Mouse (Mus musculus) intestine, postnatal 0 days (tissue): ENCODE measurements at regions not wholly inside any gene's neighbourhood (a gene's known extent, or its start where the extent isn't known, plus 50 kb on each side); places are given as distances from the start of the nearest gene placed in this dataset.

Source experiments
- ATAC-seq: fragments of 200-750 bp; cut with Nextera tagmentation; 2 replicates; pipeline ENCODE4 v1.8.0; 2017; ENCODE audit warnings: mild to moderate bottlenecking, moderate TSS enrichment, moderate library complexity
- H3K27ac ChIP-seq: fragments of 300-500 bp; sonication (generic); 2 replicates; pipeline ENCODE4 v1.5.1; 2014; ENCODE audit warnings: mild to moderate bottlenecking, low read depth, low read length, moderate library complexity
- H3K27me3 ChIP-seq: fragments of 300-500 bp; sonication (generic); replicated peaks from 2 replicates; pipeline ENCODE4 v1.6.1; 2014; ENCODE audit warnings: low read length, mixed read lengths; ENCODE audit not compliant: control insufficient read depth, insufficient read depth
- H3K36me3 ChIP-seq: fragments of 300-500 bp; sonication (generic); 2 replicates; pipeline ENCODE4 v1.6.1; 2014; ENCODE audit warnings: mild to moderate bottlenecking, moderate library complexity; ENCODE audit not compliant: control insufficient read depth, insufficient read depth
- H3K4me1 ChIP-seq: fragments of 300-500 bp; sonication (generic); replicated peaks from 2 replicates; pipeline ENCODE4 v1.6.1; 2014; ENCODE audit warnings: antibody characterized with exemption, low read length, mixed read lengths; ENCODE audit not compliant: control insufficient read depth, insufficient read depth
- H3K4me2 ChIP-seq: fragments of 300-500 bp; sonication (generic); replicated peaks from 2 replicates; pipeline ENCODE4 v1.6.1; 2014; ENCODE audit warnings: low read depth, mild to moderate bottlenecking, moderate library complexity
- H3K4me3 ChIP-seq: fragments of 300-500 bp; sonication (generic); 2 replicates; pipeline ENCODE4 v1.5.1; 2014; ENCODE audit warnings: low read depth, low read length
- H3K9ac ChIP-seq: fragments of 300-500 bp; sonication (generic); 2 replicates; pipeline ENCODE4 v1.6.1; 2014; ENCODE audit warnings: mild to moderate bottlenecking, low read depth, low read length
- H3K9me3 ChIP-seq: fragments of 300-500 bp; sonication (generic); 2 replicates; pipeline ENCODE4 v1.6.1; 2016; ENCODE audit warnings: mixed run types; ENCODE audit not compliant: control insufficient read depth
- CTCF ChIP-seq: sonication (generic); IDR thresholded peaks from 2 replicates; pipeline ENCODE4 v1.5.1; 2016; ENCODE audit warnings: low read depth, mild to moderate bottlenecking, control low read depth, antibody characterized with exemption, moderate library complexity
- WGBS: fragments of 180-500 bp; shearing (Covaris S2); extraction: QIAGEN DNeasy Blood & Tissue Kit; methylation state at CpG from one replicate; pipeline ENCODE4 v1.1.7; 2014; 5-methylcytosine and 5-hydroxymethylcytosine counted together

DNA sequence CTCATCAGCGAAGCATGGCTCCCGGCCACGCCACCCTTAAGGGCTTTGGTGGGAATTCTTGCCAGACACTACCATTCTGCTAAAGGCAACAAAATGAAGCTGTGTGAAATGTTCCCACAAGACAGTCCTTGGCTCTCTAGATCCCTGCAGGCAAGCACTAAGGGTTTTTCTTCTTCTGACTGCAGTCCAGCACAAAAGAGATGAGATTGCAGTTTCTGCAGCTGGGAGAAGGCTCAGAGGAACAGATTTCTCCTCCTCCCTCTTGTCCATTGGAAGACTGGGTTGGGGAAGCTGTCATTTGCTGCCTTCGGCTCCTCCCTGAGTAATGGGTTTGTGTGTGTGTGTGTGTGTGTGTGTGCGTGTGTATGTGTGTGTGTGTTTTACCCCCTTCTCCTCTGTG, 144.1 kb upstream of the Phyhipl start:
- Histone ChIP-seq H3K9me3 (no peaks in the 10 kb centered on the region), H3K36me3 (no peaks in the 10 kb centered on the region), H3K27me3 (no peaks in the 10 kb centered on the region), H3K4me1 (no peaks in the 10 kb centered on the region), H3K4me3 (no peak overlapping the region), H3K4me2 (no peak overlapping the region), H3K27ac (no peak overlapping the region), H3K9ac (no peak overlapping the region)
- no peak for ATAC-seq
- no peak for TF ChIP-seq CTCF
- 84% methylated on average over 5 of the region's 5 CpGs for WGBS

DNA sequence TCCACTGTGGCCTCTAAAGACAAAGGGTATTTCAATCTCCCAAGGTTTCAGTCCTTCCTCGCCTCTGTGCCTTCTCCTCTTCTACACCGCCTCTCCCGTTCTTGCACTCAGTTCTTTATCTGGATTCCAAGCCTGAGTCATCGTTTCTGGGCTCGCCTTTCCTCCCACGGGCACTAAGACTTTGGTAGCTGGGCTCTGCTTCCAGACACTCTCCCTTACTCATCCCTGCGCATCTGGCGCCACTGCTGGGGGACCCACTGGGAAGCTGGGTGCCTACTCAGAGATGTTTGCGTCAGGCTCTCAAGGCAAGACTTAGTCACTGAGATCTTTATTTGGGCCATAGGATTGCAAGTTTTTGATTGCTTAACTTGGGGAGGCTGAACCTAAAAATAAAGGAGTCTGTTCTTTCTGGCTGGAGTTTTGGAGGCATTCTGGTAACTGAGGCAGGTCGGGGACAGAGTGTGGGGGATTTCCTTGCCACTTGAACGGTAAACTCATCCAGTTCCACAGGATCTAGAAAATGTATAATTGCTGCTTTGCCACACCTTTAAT, 143.5 kb upstream of the Phyhipl start:
- H3K27ac ChIP-seq = no peak overlapping the region

DNA sequence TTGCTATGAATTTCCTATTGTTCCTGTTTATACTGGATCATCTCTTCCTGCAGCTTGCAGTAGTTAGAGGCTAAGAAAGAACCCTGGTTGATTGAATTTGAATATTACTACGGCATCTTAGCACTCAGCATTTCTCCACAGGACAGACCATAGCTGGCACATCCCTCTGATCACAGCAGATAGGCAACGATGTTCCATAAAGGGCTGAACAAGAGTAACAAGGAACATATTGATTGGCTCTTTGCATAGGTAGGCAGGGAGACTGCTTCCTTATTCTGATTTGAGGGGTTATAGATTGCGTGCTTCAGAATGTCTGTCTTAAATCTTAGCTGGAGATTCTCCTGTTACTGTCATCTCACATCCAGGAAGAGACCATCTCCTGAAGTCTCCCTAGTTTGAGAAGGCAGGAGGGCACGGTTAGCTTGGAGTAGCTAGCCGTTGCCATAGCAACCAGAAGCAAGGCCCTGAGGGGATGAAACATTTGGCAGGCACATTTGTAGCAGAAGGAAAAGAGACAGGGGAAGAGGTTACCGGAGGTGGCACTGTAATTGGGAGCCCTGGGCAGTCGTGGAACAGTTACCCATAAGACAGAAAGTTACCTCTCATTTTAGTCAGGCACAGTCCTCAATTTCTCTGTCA, 133.2 kb upstream of the Phyhipl start:
- Histone ChIP-seq H3K27ac (no peak overlapping the region), H3K9ac (no peak overlapping the region), H3K4me3 (no peak overlapping the region), H3K27me3 (no peaks in the 10 kb centered on the region), H3K9me3 (no peaks in the 10 kb centered on the region), H3K4me1 (no peaks in the 10 kb centered on the region), H3K36me3 (no peaks in the 10 kb centered on the region), H3K4me2 (no peak overlapping the region)
- TF ChIP-seq CTCF = no peak
- no peak for ATAC-seq
- 66% methylated on average over 7 of the region's 7 CpGs for WGBS

More for the DNA sequence above, 143.5 kb upstream of the Phyhipl start:
- H3K36me3 ChIP-seq = no peaks in the 10 kb centered on the region
- H3K27me3 ChIP-seq = no peaks in the 10 kb centered on the region
- WGBS = 83% methylated on average over 11 of the region's 11 CpGs
- ATAC-seq = no peak
- H3K4me3 ChIP-seq = no peak overlapping the region
- no peak for TF ChIP-seq CTCF
- no peak overlapping the region for H3K9ac ChIP-seq
- H3K9me3 ChIP-seq = no peaks in the 10 kb centered on the region
- no peaks in the 10 kb centered on the region for H3K4me1 ChIP-seq
- no peak overlapping the region for H3K4me2 ChIP-seq

GRCm38 (mm10) chr10:70781036-70781435, 125.3 kb upstream of the Phyhipl start:
- H3K4me2 ChIP-seq = no peak overlapping the region
- no peak for TF ChIP-seq CTCF
- H3K4me1 ChIP-seq = no peaks in the 10 kb centered on the region
- H3K9me3 ChIP-seq = no peaks in the 10 kb centered on the region
- no peaks in the 10 kb centered on the region for H3K27me3 ChIP-seq
- H3K4me3 ChIP-seq = no peak overlapping the region
- H3K9ac ChIP-seq = no peak overlapping the region
- H3K27ac ChIP-seq = no peak overlapping the region
- no peaks in the 10 kb centered on the region for H3K36me3 ChIP-seq
- 93% methylated on average over 3 of the region's 3 CpGs for WGBS
- ATAC-seq = no peak

- no peak overlapping the region for H3K27ac ChIP-seq
- no peaks in the 10 kb centered on the region for H3K4me1 ChIP-seq
- H3K36me3 ChIP-seq = no peaks in the 10 kb centered on the region
- H3K4me2 ChIP-seq = no peak overlapping the region
- no peak overlapping the region for H3K4me3 ChIP-seq
- H3K9ac ChIP-seq = no peak overlapping the region
- H3K9me3 ChIP-seq = no peaks in the 10 kb centered on the region
- WGBS = 90% methylated on average over 11 of the region's 11 CpGs
- TF ChIP-seq CTCF = no peak
- no peak for ATAC-seq
- H3K27me3 ChIP-seq = no peaks in the 10 kb centered on the region
Observed at GRCm38 (mm10) chr10:70778596-70778995, 122.8 kb upstream of the Phyhipl start.

- no peak overlapping the region for H3K9ac ChIP-seq
- WGBS = 68% methylated on average over 2 of the region's 2 CpGs
- H3K4me1 ChIP-seq = no peaks in the 10 kb centered on the region
- H3K9me3 ChIP-seq = no peaks in the 10 kb centered on the region
- H3K4me2 ChIP-seq = no peak overlapping the region
- H3K36me3 ChIP-seq = no peaks in the 10 kb centered on the region
- no peaks in the 10 kb centered on the region for H3K27me3 ChIP-seq
- no peak overlapping the region for H3K4me3 ChIP-seq
- H3K27ac ChIP-seq = no peak overlapping the region
- TF ChIP-seq CTCF = no peak
- ATAC-seq = no peak
Observed at GRCm38 (mm10) chr10:70774571-70774970, 118.8 kb upstream of the Phyhipl start.
